Mouse (Mus musculus) liver, embryonic 11.5 days (tissue): ENCODE data around the gene Tcp11l2. TPM values are rescaled to one million over a fixed set of nuclear protein-coding genes. Genes with fewer than 3 reads are reported as not detected.

Source experiments
- ATAC-seq: fragments of 200-750 bp; cut with Nextera tagmentation; replicated peaks from 2 replicates; pipeline ENCODE4 v1.8.0; 2017; ENCODE audit warnings: moderate number of reproducible peaks, mild to moderate bottlenecking, moderate TSS enrichment, moderate library complexity; ENCODE audit not compliant: low FRiP score
- DNase-seq: peaks from one replicate; pipeline ENCODE4 v3.0.0-alpha.2; 2017; ENCODE audit warnings: low spot score
- H3K27ac ChIP-seq: fragments of 300-500 bp; sonication (generic); 2 replicates; pipeline ENCODE4 v1.5.1; 2014; ENCODE audit warnings: mild to moderate bottlenecking, low read depth, low read length, control low read depth
- H3K27me3 ChIP-seq: fragments of 300-500 bp; sonication (generic); replicated peaks from 2 replicates; pipeline ENCODE4 v1.6.1; 2014; ENCODE audit warnings: low read length, mixed read lengths; ENCODE audit not compliant: control insufficient read depth, insufficient read depth
- H3K36me3 ChIP-seq: fragments of 300-500 bp; sonication (generic); 2 replicates; pipeline ENCODE4 v1.6.1; 2014; ENCODE audit warnings: mild to moderate bottlenecking, low read length, moderate library complexity, mixed read lengths; ENCODE audit not compliant: control insufficient read depth, insufficient read depth
- H3K4me1 ChIP-seq: fragments of 300-500 bp; sonication (generic); replicated peaks from 2 replicates; pipeline ENCODE4 v1.6.1; 2014; ENCODE audit warnings: low read length, mixed read lengths; ENCODE audit not compliant: control insufficient read depth, insufficient read depth
- H3K4me2 ChIP-seq: fragments of 300-500 bp; sonication (generic); 2 replicates; pipeline ENCODE4 v1.6.1; 2014; ENCODE audit warnings: mild to moderate bottlenecking, control low read depth, moderate library complexity
- H3K4me3 ChIP-seq: fragments of 300-500 bp; sonication (generic); 2 replicates; pipeline ENCODE4 v1.5.1; 2014; ENCODE audit warnings: low read depth, low read length, control low read depth
- H3K9ac ChIP-seq: fragments of 300-500 bp; sonication (generic); 2 replicates; pipeline ENCODE4 v1.6.1; 2014; ENCODE audit warnings: low read depth, low read length, control low read depth
- H3K9me3 ChIP-seq: fragments of 300-500 bp; sonication (generic); 2 replicates; pipeline ENCODE4 v1.6.1; 2016; ENCODE audit warnings: low read length, inconsistent platforms, mixed read lengths; ENCODE audit not compliant: control insufficient read depth
- WGBS: fragments of 180-500 bp; shearing (Covaris S2); extraction: QIAGEN DNeasy Blood & Tissue Kit; methylation state at CpG from one replicate; pipeline ENCODE4 v1.1.7; 2014; 5-methylcytosine and 5-hydroxymethylcytosine counted together
- polyA plus RNA-seq: library from polyadenylated mRNA; unstranded; fragments of >200 nt; fragmentation: Nextera tagmentation; extraction: Ambion mirVana; gene quantifications from 2 replicates; pipeline ENCODE4 v1.2.1, GENCODE M21; 2014

Tcp11l2 gene
- polyA plus RNA-seq, 1 experiment from 2014 or later, result 4.7 TPM

GRCm38 (mm10) chr10:84552477-84552876, 23.9 kb upstream of the Tcp11l2 start:
- H3K4me3 ChIP-seq, result no peak overlapping the region
- H3K9me3 ChIP-seq, result no peaks in the 10 kb centered on the region
- no peak overlapping the region for H3K27ac ChIP-seq
- ATAC-seq (no peak), DNase-seq (no peak)
- H3K36me3 ChIP-seq, result no peaks in the 10 kb centered on the region
- 78% methylated on average over 2 of the region's 2 CpGs for WGBS
- H3K27me3 ChIP-seq, result no peaks in the 10 kb centered on the region
- H3K4me1 ChIP-seq, result no peaks in the 10 kb centered on the region; the same call in 1 of the 2 replicates
- no peak overlapping the region for H3K9ac ChIP-seq
- H3K4me2 ChIP-seq, result no peak overlapping the region

- Histone ChIP-seq H3K9me3 (peaks cover 7% of the 10 kb centered on the region; the same call in 1 of the 2 replicates), H3K27me3 (no peaks in the 10 kb centered on the region), H3K4me2 (no peak overlapping the region), H3K4me1 (no peaks in the 10 kb centered on the region; the same call in 1 of the 2 replicates), H3K27ac (no peak overlapping the region), H3K9ac (no peak overlapping the region), H3K4me3 (no peak overlapping the region), H3K36me3 (no peaks in the 10 kb centered on the region)
- ATAC-seq (no peak), DNase-seq (no peak)
- 44% methylated on average over 6 of the region's 6 CpGs for WGBS
Measured at GRCm38 (mm10) chr10:84554291-84555009, 22.0 kb upstream of the Tcp11l2 start.

- 60% methylated on average over 2 of the region's 2 CpGs for WGBS
- H3K4me3 ChIP-seq, result no peak overlapping the region
- peaks cover 7% of the 10 kb centered on the region; the same call in 1 of the 2 replicates for H3K9me3 ChIP-seq
- DNase-seq, result no peak
- H3K27me3 ChIP-seq, result no peaks in the 10 kb centered on the region
- no peak overlapping the region for H3K4me2 ChIP-seq
- ATAC-seq, result no peak
- H3K4me1 ChIP-seq, result no peaks in the 10 kb centered on the region; the same call in 1 of the 2 replicates
- H3K36me3 ChIP-seq, result no peaks in the 10 kb centered on the region
- no peak overlapping the region for H3K9ac ChIP-seq
- no peak overlapping the region for H3K27ac ChIP-seq
Measured at GRCm38 (mm10) chr10:84556120-84556519, 20.3 kb upstream of the Tcp11l2 start.

GRCm38 (mm10) chr10:84558511-84558910, 17.9 kb upstream of the Tcp11l2 start:
- peaks cover 6% of the 10 kb centered on the region for H3K4me1 ChIP-seq
- ATAC-seq, result no peak

GRCm38 (mm10) chr10:84559986-84560385, 16.4 kb upstream of the Tcp11l2 start:
- 88% methylated on average over 4 of the region's 4 CpGs for WGBS
- Histone ChIP-seq H3K36me3 (no peaks in the 10 kb centered on the region), H3K4me1 (peaks cover 6% of the 10 kb centered on the region; the same call in 1 of the 2 replicates), H3K27me3 (no peaks in the 10 kb centered on the region), H3K4me3 (no peak overlapping the region), H3K27ac (no peak overlapping the region), H3K9me3 (peaks cover 7% of the 10 kb centered on the region; the same call in 1 of the 2 replicates), H3K4me2 (no peak overlapping the region), H3K9ac (no peak overlapping the region)
- DNase-seq (no peak), ATAC-seq (no peak)

More at GRCm38 (mm10) chr10:84558511-84558910, 17.9 kb upstream of the Tcp11l2 start:
- H3K27me3 ChIP-seq, result no peaks in the 10 kb centered on the region
- H3K9ac ChIP-seq, result no peak overlapping the region
- no peak overlapping the region for H3K4me2 ChIP-seq
- 88% methylated on average over 1 of the region's 1 CpGs for WGBS
- peaks cover 7% of the 10 kb centered on the region; the same call in 1 of the 2 replicates for H3K9me3 ChIP-seq
- no peak overlapping the region for H3K4me3 ChIP-seq
- no peaks in the 10 kb centered on the region for H3K36me3 ChIP-seq
- no peak for DNase-seq
- H3K27ac ChIP-seq, result no peak overlapping the region

- WGBS, result 75% methylated on average over 5 of the region's 5 CpGs
- Histone ChIP-seq H3K9ac (no peak overlapping the region), H3K9me3 (peaks cover 7% of the 10 kb centered on the region; the same call in 1 of the 2 replicates), H3K27me3 (no peaks in the 10 kb centered on the region), H3K4me3 (no peak overlapping the region), H3K4me2 (no peak overlapping the region), H3K36me3 (no peaks in the 10 kb centered on the region), H3K4me1 (peaks cover 6% of the 10 kb centered on the region; the same call in 1 of the 2 replicates), H3K27ac (no peak overlapping the region)
- DNase-seq (no peak), ATAC-seq (no peak)
Measured at GRCm38 (mm10) chr10:84562121-84562520, 14.3 kb upstream of the Tcp11l2 start.

GRCm38 (mm10) chr10:84562567-84563554, 13.6 kb upstream of the Tcp11l2 start:
- Histone ChIP-seq H3K4me2 (no peak overlapping the region), H3K4me1 (peaks cover 6% of the 10 kb centered on the region; the same call in 1 of the 2 replicates), H3K27ac (no peak overlapping the region), H3K4me3 (no peak overlapping the region), H3K9me3 (peaks cover 7% of the 10 kb centered on the region; the same call in 1 of the 2 replicates), H3K27me3 (no peaks in the 10 kb centered on the region), H3K36me3 (no peaks in the 10 kb centered on the region), H3K9ac (no peak overlapping the region)
- ATAC-seq (peak; percentile 78), DNase-seq (no peak)
- 62% methylated on average over 13 of the region's 13 CpGs for WGBS

- Histone ChIP-seq H3K36me3 (no peaks in the 10 kb centered on the region), H3K4me2 (no peak overlapping the region), H3K9me3 (no peaks in the 10 kb centered on the region), H3K27me3 (no peaks in the 10 kb centered on the region), H3K27ac (no peak overlapping the region), H3K4me1 (peaks cover 6% of the 10 kb centered on the region; the same call in 1 of the 2 replicates), H3K4me3 (no peak overlapping the region), H3K9ac (no peak overlapping the region)
- WGBS, result 83% methylated on average over 8 of the region's 8 CpGs
- ATAC-seq (no peak), DNase-seq (no peak)
Measured at GRCm38 (mm10) chr10:84564427-84564826, 12.0 kb upstream of the Tcp11l2 start.
